Mouse (Mus musculus): ENCODE data around the gene Caskin2.

- TF ChIP-seq CTCF (IDR thresholded peaks at IDR 0.05; ENCODE audit: low read depth) = no peak
- no peak for TF ChIP-seq EP300 (optimal IDR thresholded peaks at IDR 0.05)
These were observed 23.4 kb upstream of the Caskin2 start for GRCm38 (mm10) chr11:115836656-115837395.

Data from stomach, postnatal 0 days (tissue).